Mouse (Mus musculus): ENCODE measurements at regions not wholly inside any gene's neighbourhood (a gene's known extent, or its start where the extent isn't known, plus 50 kb on each side); places are given as distances from the start of the nearest gene placed in this dataset.

GRCm38 (mm10) chr1:166817927-166818326 is 136.3 kb upstream of the Fmo9 start:
- no peaks in the 10 kb centered on the region for H3K27me3 ChIP-seq (ENCODE audit: control insufficient read depth, insufficient read depth, low read length)
- H3K36me3 ChIP-seq (ENCODE audit: control insufficient read depth, insufficient read depth, low read length) = no peaks in the 10 kb centered on the region
- H3K4me1 ChIP-seq (ENCODE audit: control insufficient read depth, insufficient read depth, low read length) = no peaks in the 10 kb centered on the region
- no peak overlapping the region for H3K4me2 ChIP-seq
- 84% methylated on average over 4 of the region's 4 CpGs for WGBS (ENCODE audit: insufficient replicate concordance)
- no peak for ATAC-seq (replicated peaks; ENCODE audit: insufficient number of reproducible peaks, low FRiP score, low TSS enrichment)
- no peak overlapping the region for H3K4me3 ChIP-seq (ENCODE audit: low read depth, low read length)
- H3K9me3 ChIP-seq (replicated peaks; ENCODE audit: control insufficient read depth, low read length) = 0 out of 2 replicates have a peak, but pooled peaks cover 2% of the 10 kb centered on the region
- H3K27ac ChIP-seq (ENCODE audit: low read depth, low read length) = no peak overlapping the region
- no peak overlapping the region for H3K9ac ChIP-seq (ENCODE audit: low read depth, low read length)

- no peak overlapping the region for H3K4me2 ChIP-seq
- no peak overlapping the region for H3K27ac ChIP-seq (ENCODE audit: low read depth, low read length)
- H3K4me3 ChIP-seq (ENCODE audit: low read depth, low read length) = no peak overlapping the region
- no peaks in the 10 kb centered on the region for H3K4me1 ChIP-seq (ENCODE audit: control insufficient read depth, insufficient read depth, low read length)
- no peak overlapping the region for H3K9ac ChIP-seq (ENCODE audit: low read depth, low read length)
- H3K9me3 ChIP-seq (replicated peaks; ENCODE audit: control insufficient read depth, low read length) = 0 out of 2 replicates have a peak, but pooled peaks cover 2% of the 10 kb centered on the region
- H3K27me3 ChIP-seq (ENCODE audit: control insufficient read depth, insufficient read depth, low read length) = no peaks in the 10 kb centered on the region
- H3K36me3 ChIP-seq (ENCODE audit: control insufficient read depth, insufficient read depth, low read length) = no peaks in the 10 kb centered on the region
- ATAC-seq (replicated peaks; ENCODE audit: insufficient number of reproducible peaks, low FRiP score, low TSS enrichment) = no peak
- WGBS (ENCODE audit: insufficient replicate concordance) = 69% methylated on average over 5 of the region's 5 CpGs
Observed at GRCm38 (mm10) chr1:166818682-166819081, 137.0 kb upstream of the Fmo9 start.

GRCm38 (mm10) chr1:166819420-166819819 is 137.8 kb upstream of the Fmo9 start:
- no peaks in the 10 kb centered on the region for H3K4me1 ChIP-seq (ENCODE audit: control insufficient read depth, insufficient read depth, low read length)
- H3K36me3 ChIP-seq (ENCODE audit: control insufficient read depth, insufficient read depth, low read length) = no peaks in the 10 kb centered on the region
- H3K27ac ChIP-seq (ENCODE audit: low read depth, low read length) = no peak overlapping the region
- 0 out of 2 replicates have a peak, but pooled peaks cover 2% of the 10 kb centered on the region for H3K9me3 ChIP-seq (replicated peaks; ENCODE audit: control insufficient read depth, low read length)
- ATAC-seq (replicated peaks; ENCODE audit: insufficient number of reproducible peaks, low FRiP score, low TSS enrichment) = no peak
- no peak overlapping the region for H3K9ac ChIP-seq (ENCODE audit: low read depth, low read length)
- H3K4me3 ChIP-seq (ENCODE audit: low read depth, low read length) = no peak overlapping the region
- 58% methylated on average over 7 of the region's 7 CpGs for WGBS (ENCODE audit: insufficient replicate concordance)
- no peaks in the 10 kb centered on the region for H3K27me3 ChIP-seq (ENCODE audit: control insufficient read depth, insufficient read depth, low read length)
- no peak overlapping the region for H3K4me2 ChIP-seq

- Histone ChIP-seq H3K9me3 (replicated peaks; ENCODE audit: control insufficient read depth, low read length) (0 out of 2 replicates have a peak, but pooled peaks cover 2% of the 10 kb centered on the region), H3K9ac (ENCODE audit: low read depth, low read length) (no peak overlapping the region), H3K4me1 (ENCODE audit: control insufficient read depth, insufficient read depth, low read length) (no peaks in the 10 kb centered on the region), H3K27ac (ENCODE audit: low read depth, low read length) (no peak overlapping the region), H3K27me3 (ENCODE audit: control insufficient read depth, insufficient read depth, low read length) (no peaks in the 10 kb centered on the region), H3K4me2 (no peak overlapping the region), H3K4me3 (ENCODE audit: low read depth, low read length) (no peak overlapping the region), H3K36me3 (ENCODE audit: control insufficient read depth, insufficient read depth, low read length) (no peaks in the 10 kb centered on the region)
- WGBS (ENCODE audit: insufficient replicate concordance) = 86% methylated on average over 5 of the region's 5 CpGs
- no peak for ATAC-seq (replicated peaks; ENCODE audit: insufficient number of reproducible peaks, low FRiP score, low TSS enrichment)
Observed at GRCm38 (mm10) chr1:166820050-166820449, 138.4 kb upstream of the Fmo9 start.

GRCm38 (mm10) chr1:166821146-166821545 is 139.5 kb upstream of the Fmo9 start:
- H3K4me1 ChIP-seq (ENCODE audit: control insufficient read depth, insufficient read depth, low read length) = no peaks in the 10 kb centered on the region
- 0 out of 2 replicates have a peak, but pooled peaks cover 2% of the 10 kb centered on the region for H3K9me3 ChIP-seq (replicated peaks; ENCODE audit: control insufficient read depth, low read length)
- no peak overlapping the region for H3K4me3 ChIP-seq (ENCODE audit: low read depth, low read length)
- no peaks in the 10 kb centered on the region for H3K36me3 ChIP-seq (ENCODE audit: control insufficient read depth, insufficient read depth, low read length)
- H3K27ac ChIP-seq (ENCODE audit: low read depth, low read length) = no peak overlapping the region
- H3K27me3 ChIP-seq (ENCODE audit: control insufficient read depth, insufficient read depth, low read length) = no peaks in the 10 kb centered on the region
- no peak overlapping the region for H3K9ac ChIP-seq (ENCODE audit: low read depth, low read length)
- no peak for ATAC-seq (replicated peaks; ENCODE audit: insufficient number of reproducible peaks, low FRiP score, low TSS enrichment)
- WGBS (ENCODE audit: insufficient replicate concordance) = 34% methylated on average over 3 of the region's 3 CpGs
- H3K4me2 ChIP-seq = no peak overlapping the region

GRCm38 (mm10) chr1:166837299-166837698 is 155.7 kb upstream of the Fmo9 start:
- no peaks in the 10 kb centered on the region for H3K4me1 ChIP-seq (ENCODE audit: control insufficient read depth, insufficient read depth, low read length)
- no peak overlapping the region for H3K27ac ChIP-seq (ENCODE audit: low read depth, low read length)
- H3K9me3 ChIP-seq (replicated peaks; ENCODE audit: control insufficient read depth, low read length) = no peaks in the 10 kb centered on the region
- H3K9ac ChIP-seq (ENCODE audit: low read depth, low read length) = no peak overlapping the region
- no peak for ATAC-seq (replicated peaks; ENCODE audit: insufficient number of reproducible peaks, low FRiP score, low TSS enrichment)
- H3K4me3 ChIP-seq (ENCODE audit: low read depth, low read length) = no peak overlapping the region
- no peaks in the 10 kb centered on the region for H3K27me3 ChIP-seq (ENCODE audit: control insufficient read depth, insufficient read depth, low read length)
- 53% methylated on average over 1 of the region's 1 CpGs for WGBS (ENCODE audit: insufficient replicate concordance)
- no peak overlapping the region for H3K4me2 ChIP-seq
- H3K36me3 ChIP-seq (ENCODE audit: control insufficient read depth, insufficient read depth, low read length) = no peaks in the 10 kb centered on the region

GRCm38 (mm10) chr1:166839833-166840232 is 158.2 kb upstream of the Fmo9 start:
- ATAC-seq (replicated peaks; ENCODE audit: insufficient number of reproducible peaks, low FRiP score, low TSS enrichment) = no peak
- H3K27ac ChIP-seq (ENCODE audit: low read depth, low read length) = no peak overlapping the region
- no peaks in the 10 kb centered on the region for H3K4me1 ChIP-seq (ENCODE audit: control insufficient read depth, insufficient read depth, low read length)
- no peaks in the 10 kb centered on the region for H3K36me3 ChIP-seq (ENCODE audit: control insufficient read depth, insufficient read depth, low read length)
- H3K4me3 ChIP-seq (ENCODE audit: low read depth, low read length) = no peak overlapping the region
- 31% methylated on average over 7 of the region's 7 CpGs for WGBS (ENCODE audit: insufficient replicate concordance)
- no peaks in the 10 kb centered on the region for H3K9me3 ChIP-seq (replicated peaks; ENCODE audit: control insufficient read depth, low read length)
- no peak overlapping the region for H3K9ac ChIP-seq (ENCODE audit: low read depth, low read length)
- no peaks in the 10 kb centered on the region for H3K27me3 ChIP-seq (ENCODE audit: control insufficient read depth, insufficient read depth, low read length)
- no peak overlapping the region for H3K4me2 ChIP-seq

- H3K4me3 ChIP-seq (ENCODE audit: low read depth, low read length) = peak overlapping the region; percentile 20; the same call in 1 of the 2 replicates
- H3K4me1 ChIP-seq (ENCODE audit: control insufficient read depth, insufficient read depth, low read length) = no peaks in the 10 kb centered on the region
- no peaks in the 10 kb centered on the region for H3K9me3 ChIP-seq (replicated peaks; ENCODE audit: control insufficient read depth, low read length)
- no peak overlapping the region for H3K27ac ChIP-seq (ENCODE audit: low read depth, low read length)
- H3K4me2 ChIP-seq = peak overlapping the region; percentile 57
- H3K27me3 ChIP-seq (ENCODE audit: control insufficient read depth, insufficient read depth, low read length) = no peaks in the 10 kb centered on the region
- no peak for ATAC-seq (replicated peaks; ENCODE audit: insufficient number of reproducible peaks, low FRiP score, low TSS enrichment)
- 2% methylated on average over 11 of the region's 11 CpGs for WGBS (ENCODE audit: insufficient replicate concordance)
- H3K36me3 ChIP-seq (ENCODE audit: control insufficient read depth, insufficient read depth, low read length) = no peaks in the 10 kb centered on the region
- no peak overlapping the region for H3K9ac ChIP-seq (ENCODE audit: low read depth, low read length)
Observed at GRCm38 (mm10) chr1:166843397-166843877, 157.8 kb upstream of the Fam78b start.

- Histone ChIP-seq H3K27me3 (ENCODE audit: control insufficient read depth, insufficient read depth, low read length) (no peaks in the 10 kb centered on the region), H3K4me1 (ENCODE audit: control insufficient read depth, insufficient read depth, low read length) (no peaks in the 10 kb centered on the region), H3K36me3 (ENCODE audit: control insufficient read depth, insufficient read depth, low read length) (no peaks in the 10 kb centered on the region), H3K9me3 (replicated peaks; ENCODE audit: control insufficient read depth, low read length) (no peaks in the 10 kb centered on the region), H3K4me2 (no peak overlapping the region), H3K27ac (ENCODE audit: low read depth, low read length) (no peak overlapping the region), H3K4me3 (ENCODE audit: low read depth, low read length) (no peak overlapping the region), H3K9ac (ENCODE audit: low read depth, low read length) (no peak overlapping the region)
- ATAC-seq (replicated peaks; ENCODE audit: insufficient number of reproducible peaks, low FRiP score, low TSS enrichment) = no peak
- 72% methylated on average over 5 of the region's 5 CpGs for WGBS (ENCODE audit: insufficient replicate concordance)
Observed at GRCm38 (mm10) chr1:166846566-166846965, 154.7 kb upstream of the Fam78b start.
